Mouse (Mus musculus): ENCODE results near the gene Foxn3. TPM values are rescaled to one million over a fixed set of nuclear protein-coding genes. Genes with fewer than 3 reads are reported as not detected.

The Foxn3 gene
- total and polyA plus RNA-seq, 3 experiments = 9.7 to 26.8 (median 11.0) TPM

DNA sequence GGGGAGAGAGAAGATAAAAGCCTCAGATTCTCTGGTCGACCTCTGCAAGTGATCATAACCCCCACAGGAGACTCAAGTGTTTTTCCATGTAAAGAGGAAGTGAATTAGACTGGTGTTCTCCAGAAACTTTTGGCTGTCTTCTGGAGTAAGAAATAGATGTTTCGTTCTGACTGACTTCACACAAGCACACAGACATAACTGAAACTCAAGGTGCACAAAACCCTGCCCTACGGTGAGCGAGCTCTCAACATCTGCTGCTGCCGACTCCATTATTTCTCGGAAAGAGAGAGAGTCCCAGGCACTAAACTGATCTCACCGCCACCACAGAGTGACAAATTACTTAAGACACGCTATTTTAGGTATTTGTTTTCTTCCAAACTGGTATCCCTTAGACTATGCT, 237.2 kb downstream of the Foxn3 start (continued):
- no peak for TF ChIP-seq CTCF (conservative IDR thresholded peaks at IDR 0.05 in 1 of 2, IDR thresholded peaks at IDR 0.05 in 1 of 2; ENCODE audit: low read depth in 2 of 2, low read length in 2 of 2)
- TF ChIP-seq NRF1 (IDR thresholded peaks at IDR 0.05; ENCODE audit: low read depth, low read length) = no peak
- peak; percentile 99 for TF ChIP-seq TCF12 (IDR thresholded peaks at IDR 0.05; ENCODE audit: low read depth, low read length)
- TF ChIP-seq USF1 (IDR thresholded peaks at IDR 0.05; ENCODE audit: low read depth, low read length) = no peak
- 0 out of 2 replicates have a peak, but pooled peaks have one; percentile 6 for TF ChIP-seq ZNF384 (IDR thresholded peaks at IDR 0.05; ENCODE audit: low read depth, low read length)
- TF ChIP-seq ZKSCAN1 (IDR thresholded peaks at IDR 0.05; ENCODE audit: borderline replicate concordance, low read depth, low read length) = no peak
- 0 out of 2 replicates have a peak, but pooled peaks have one; percentile 35 for TF ChIP-seq KAT2A (IDR thresholded peaks at IDR 0.05; ENCODE audit: insufficient replicate concordance, low read length)
- TF ChIP-seq MAFK (IDR thresholded peaks at IDR 0.05; ENCODE audit: insufficient replicate concordance, low read length) = peak; percentile 74
- TF ChIP-seq E2F4 (IDR thresholded peaks at IDR 0.05; ENCODE audit: insufficient replicate concordance, low read depth, low read length) = no peak
- TF ChIP-seq RCOR1 (conservative IDR thresholded peaks at IDR 0.05; ENCODE audit: low read depth, low read length) = peak; percentile 95

DNA sequence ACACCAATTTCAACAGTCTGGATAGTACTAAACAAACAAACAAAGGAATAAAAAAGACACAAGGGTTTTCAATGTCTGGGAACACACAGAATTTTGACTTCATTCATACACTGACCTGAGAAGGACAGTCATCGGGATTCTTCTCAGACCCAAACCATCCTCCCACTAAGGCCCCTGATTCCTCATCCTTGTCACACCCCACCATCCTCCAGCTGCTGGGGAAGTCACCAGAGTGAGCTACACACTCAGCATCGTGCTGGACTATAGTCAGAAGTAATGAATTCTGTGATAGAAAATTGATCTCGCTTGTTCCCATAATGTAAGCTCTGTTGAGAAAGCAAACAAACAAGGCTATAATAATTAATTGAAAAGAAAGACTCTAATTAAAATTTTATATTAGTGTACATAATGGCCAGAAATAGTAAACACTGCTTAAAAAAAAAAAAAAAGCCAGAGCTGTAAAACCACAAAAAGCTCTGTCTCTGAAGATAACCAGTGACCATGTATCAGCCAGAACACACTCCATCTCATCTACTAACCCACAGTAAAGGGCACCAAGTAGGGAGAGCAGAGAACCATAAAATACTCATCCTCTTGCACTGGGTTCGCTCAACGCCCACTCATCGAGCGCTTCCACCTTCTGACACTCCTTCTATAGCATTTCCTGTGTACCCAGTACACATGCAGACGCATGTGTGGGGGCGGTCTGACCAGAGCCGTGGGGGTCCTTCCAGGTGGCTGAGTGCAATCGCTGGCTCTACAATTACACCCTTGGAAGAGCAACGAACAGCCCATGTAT, 241.6 kb downstream of the Foxn3 start:
- DNase-seq (ENCODE audit: extremely low read depth) = no peak
- H3K9ac ChIP-seq (ENCODE audit: insufficient read depth, low read depth) = no peak overlapping the region
- peaks cover 3 to 44% of the 10 kb centered on the region in 2 experiments; a peak in 3 of 4 replicates for H3K4me1 ChIP-seq (ENCODE audit: control insufficient read depth in 1 of 2, insufficient read depth in 2 of 2)
- peaks cover 0 to 41% of the 10 kb centered on the region in 2 experiments for H3K36me3 ChIP-seq (replicated peaks in 1 of 2; ENCODE audit: control insufficient read depth in 1 of 2, insufficient read depth in 1 of 2, low read length in 1 of 2)
- H3K4me3 ChIP-seq (replicated peaks in 1 of 3; ENCODE audit: low read depth in 2 of 3, low read length in 2 of 3, poor library complexity in 1 of 3) = no peak overlapping the region
- dilution Hi-C loops (cut with MboI; ENCODE audit: extremely low pct_ligation_motif_present, extremely low pct_unique_long_range_greater_than_20kb, low sequenced_read_pairs) (no loop called here), in situ Hi-C loops (cut with MboI; ENCODE audit: low pct_ligation_motif_present, low pct_unique_long_range_greater_than_20kb, low sequenced_read_pairs) (no loop called here)
- H3K79me2 ChIP-seq (replicated peaks; ENCODE audit: control insufficient read depth, extremely low read depth, insufficient read depth, poor library complexity, severe bottlenecking) = peaks cover 2% of the 10 kb centered on the region
- no peak overlapping the region for H3K27ac ChIP-seq (ENCODE audit: insufficient read depth, low read depth)
- H3K4me2 ChIP-seq (ENCODE audit: insufficient read depth, low read depth, poor library complexity, severe bottlenecking) = no peak overlapping the region
- TF ChIP-seq CHD2 (IDR thresholded peaks at IDR 0.05; ENCODE audit: low read length) (no peak), POLR2AphosphoS2 (IDR thresholded peaks at IDR 0.05; ENCODE audit: low read depth, low read length) (no peak), IRF4 (IDR thresholded peaks at IDR 0.05; ENCODE audit: low read depth, low read length) (no peak), MAZ (IDR thresholded peaks at IDR 0.05; ENCODE audit: low read depth, low read length) (no peak), POLR2A (IDR thresholded peaks at IDR 0.05; ENCODE audit: low read depth, low read length) (no peak), NELFE (IDR thresholded peaks at IDR 0.05; ENCODE audit: low read depth, low read length) (no peak), NRF1 (IDR thresholded peaks at IDR 0.05; ENCODE audit: low read depth, low read length) (no peak), SMC3 (IDR thresholded peaks at IDR 0.05; ENCODE audit: low read depth, low read length) (no peak), RAD21 (IDR thresholded peaks at IDR 0.05; ENCODE audit: low read depth, low read length) (no peak), SIN3A (IDR thresholded peaks at IDR 0.05; ENCODE audit: low read length) (no peak), CTCF (conservative IDR thresholded peaks at IDR 0.05 in 1 of 2, IDR thresholded peaks at IDR 0.05 in 1 of 2; ENCODE audit: low read depth in 2 of 2, low read length in 2 of 2) (no peak), BHLHE40 (IDR thresholded peaks at IDR 0.05; ENCODE audit: low read depth, low read length) (no peak), USF2 (conservative IDR thresholded peaks at IDR 0.05; ENCODE audit: low read depth, low read length) (no peak), ELF1 (IDR thresholded peaks at IDR 0.05; ENCODE audit: low read depth, low read length) (no peak), ZNF384 (IDR thresholded peaks at IDR 0.05; ENCODE audit: low read depth, low read length) (no peak), EP300 (IDR thresholded peaks at IDR 0.05; ENCODE audit: low read length) (no peak), MYC (IDR thresholded peaks at IDR 0.05; ENCODE audit: low read depth, low read length) (no peak)
- no peaks in the 10 kb centered on the region for H3K27me3 ChIP-seq (replicated peaks)
- no peaks in the 10 kb centered on the region for H3K9me3 ChIP-seq (replicated peaks; ENCODE audit: low read length)

All from CH12.LX (cell line).